Mouse (Mus musculus) forebrain, embryonic 10.5 days (tissue): ENCODE measurements at regions not wholly inside any gene's neighbourhood (a gene's known extent, or its start where the extent isn't known, plus 50 kb on each side); places are given as distances from the start of the nearest gene placed in this dataset.

Experiments used
- DNase-seq: peaks from one replicate; pipeline ENCODE4 v3.0.0-alpha.2; 2017; ENCODE audit warnings: low spot score; ENCODE audit errors: extremely low spot score
- H3K27ac ChIP-seq: fragments of 300-500 bp; sonication (generic); 2 replicates; pipeline ENCODE4 v1.5.1; 2016; ENCODE audit warnings: mild to moderate bottlenecking
- H3K27me3 ChIP-seq: fragments of 300-500 bp; sonication (generic); 2 replicates; pipeline ENCODE4 v1.6.1; 2016; ENCODE audit warnings: mild to moderate bottlenecking; ENCODE audit not compliant: poor library complexity, severe bottlenecking
- H3K36me3 ChIP-seq: fragments of 300-500 bp; sonication (generic); replicated peaks from 2 replicates; pipeline ENCODE4 v1.6.1; 2016; ENCODE audit warnings: mild to moderate bottlenecking, moderate library complexity
- H3K4me1 ChIP-seq: fragments of 300-500 bp; sonication (generic); 2 replicates; pipeline ENCODE4 v1.6.1; 2016
- H3K4me3 ChIP-seq: fragments of 300-500 bp; sonication (generic); 2 replicates; pipeline ENCODE4 v1.5.1; 2016; ENCODE audit warnings: mild to moderate bottlenecking, moderate library complexity
- H3K9me3 ChIP-seq: fragments of 300-500 bp; sonication (generic); 2 replicates; pipeline ENCODE4 v1.6.1; 2016; ENCODE audit warnings: mild to moderate bottlenecking, moderate library complexity
- WGBS: fragments of 180-500 bp; shearing (Covaris S2); methylation state at CpG from one replicate; pipeline ENCODE4 v1.1.7; 2016; 5-methylcytosine and 5-hydroxymethylcytosine counted together

DNA sequence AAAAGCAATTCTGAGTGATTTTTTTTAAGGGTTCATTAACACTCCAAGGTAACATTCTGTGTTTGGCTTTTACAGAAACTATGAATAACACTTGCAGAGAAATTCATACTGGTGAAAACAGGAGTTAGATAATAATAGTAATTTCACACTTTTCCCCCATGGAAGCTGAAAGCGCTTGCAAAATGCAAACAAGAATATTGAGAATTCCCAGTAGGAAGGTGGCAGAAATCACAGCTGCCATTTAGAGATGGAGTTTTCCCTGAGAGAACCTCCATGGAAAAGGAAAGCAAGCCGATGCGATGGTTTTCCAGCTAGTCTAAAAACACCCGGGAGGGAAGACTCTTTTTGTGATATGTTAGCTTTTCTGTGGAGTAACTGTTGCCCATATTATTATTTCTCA, 174.1 kb upstream of the App start:
- Histone ChIP-seq H3K9me3 (no peaks in the 10 kb centered on the region), H3K27ac (no peak overlapping the region), H3K4me1 (no peaks in the 10 kb centered on the region), H3K27me3 (no peaks in the 10 kb centered on the region), H3K36me3 (no peaks in the 10 kb centered on the region), H3K4me3 (no peak overlapping the region)
- WGBS: 91% methylated on average over 4 of the region's 4 CpGs
- DNase-seq: no peak

DNA sequence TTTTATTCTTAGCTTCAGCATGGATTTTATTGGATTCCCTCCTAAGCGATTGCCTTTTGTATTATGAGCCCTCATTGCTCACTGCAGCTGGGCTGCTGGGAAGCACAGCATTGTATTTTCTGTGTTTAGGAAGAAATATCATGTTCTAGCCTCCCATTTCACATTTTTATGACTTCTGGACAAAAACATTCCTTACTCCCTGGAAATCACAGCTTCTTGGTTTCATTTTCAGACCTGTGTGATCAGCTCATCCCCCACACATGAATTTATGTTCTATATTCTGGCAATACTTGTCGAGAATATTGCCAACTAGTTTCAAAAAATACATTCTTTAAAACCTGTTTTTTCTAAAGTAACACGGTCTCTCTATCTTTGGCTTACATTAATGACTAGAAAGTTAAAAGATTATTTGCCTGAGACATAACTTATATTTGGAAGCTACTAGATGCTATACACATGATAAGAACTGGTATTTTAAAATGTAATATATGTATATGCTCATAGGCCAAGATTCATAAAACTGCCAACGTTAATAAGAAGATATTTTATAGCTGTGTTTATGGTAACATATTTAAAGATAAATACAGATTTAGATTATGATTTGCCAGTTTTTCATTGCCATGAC, 163.0 kb upstream of the App start:
- H3K4me3 ChIP-seq: no peak overlapping the region
- no peaks in the 10 kb centered on the region for H3K9me3 ChIP-seq
- DNase-seq: no peak
- no peak overlapping the region for H3K27ac ChIP-seq
- 89% methylated on average over 4 of the region's 4 CpGs for WGBS
- no peaks in the 10 kb centered on the region for H3K36me3 ChIP-seq
- H3K27me3 ChIP-seq: no peaks in the 10 kb centered on the region
- H3K4me1 ChIP-seq: no peaks in the 10 kb centered on the region

DNA sequence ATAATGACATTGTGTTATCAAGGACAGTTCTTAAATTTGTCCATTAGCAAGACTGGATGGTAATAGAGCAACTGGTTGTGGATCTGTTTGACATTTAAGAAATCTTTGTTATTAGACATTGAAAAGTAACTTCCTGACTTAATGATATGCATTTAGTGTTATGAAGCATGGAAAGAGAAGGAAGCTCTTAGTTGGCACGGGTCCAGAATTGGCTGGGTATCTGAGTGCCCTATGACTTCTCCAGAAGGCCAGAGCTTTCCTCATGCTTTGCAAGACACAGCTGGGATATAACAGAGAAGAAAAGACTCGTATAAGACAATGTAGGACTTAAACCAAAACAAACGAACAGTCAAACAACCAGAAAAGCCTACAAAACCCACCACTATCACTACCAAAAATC, 160.0 kb upstream of the App start:
- Histone ChIP-seq H3K4me1 (no peaks in the 10 kb centered on the region), H3K27ac (no peak overlapping the region), H3K4me3 (no peak overlapping the region), H3K9me3 (no peaks in the 10 kb centered on the region), H3K27me3 (no peaks in the 10 kb centered on the region), H3K36me3 (no peaks in the 10 kb centered on the region)
- DNase-seq: no peak
- 85% methylated on average over 3 of the region's 3 CpGs for WGBS

DNA sequence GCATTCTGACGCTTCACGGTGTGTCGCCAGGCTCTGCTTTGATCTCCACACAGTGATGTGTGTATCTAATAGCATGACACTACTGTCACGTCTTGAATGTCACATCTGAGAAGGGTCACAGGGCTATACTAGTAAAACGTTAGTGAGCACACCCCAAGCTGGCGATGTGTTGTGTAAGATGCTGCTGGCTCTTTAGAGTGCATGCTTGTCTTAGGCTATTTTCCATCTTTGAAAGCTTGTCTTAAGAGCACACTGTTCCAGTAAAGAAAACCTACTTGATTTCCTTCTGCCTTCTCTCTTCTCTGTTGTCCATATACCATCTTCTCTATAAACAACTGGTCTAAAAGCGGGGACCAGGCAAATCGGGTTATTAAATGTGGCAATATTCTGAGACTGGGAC, 138.5 kb upstream of the App start:
- H3K4me3 ChIP-seq: no peak overlapping the region

DNA sequence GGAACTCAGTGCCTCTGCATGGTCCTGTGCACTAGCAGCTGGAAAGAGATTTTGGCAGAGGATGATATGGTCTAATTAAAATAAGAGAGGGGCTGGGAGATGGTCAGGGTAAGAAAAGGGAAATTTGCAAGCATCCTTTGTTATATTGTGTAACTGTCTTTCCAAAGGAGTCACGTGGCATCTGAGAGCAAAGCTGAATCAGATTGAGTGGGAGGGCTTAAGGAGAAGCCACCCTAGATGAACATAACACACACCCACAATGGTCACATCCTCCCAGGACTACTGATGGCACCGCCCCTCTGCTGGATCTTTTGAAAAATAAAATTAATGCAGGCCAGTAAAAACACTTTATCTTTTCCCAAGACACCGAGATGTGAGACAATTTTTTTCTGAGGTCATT, 135.9 kb upstream of the App start:
- H3K36me3 ChIP-seq: no peaks in the 10 kb centered on the region
- H3K4me3 ChIP-seq: no peak overlapping the region
- H3K9me3 ChIP-seq: no peaks in the 10 kb centered on the region
- 77% methylated on average over 3 of the region's 3 CpGs for WGBS
- H3K27ac ChIP-seq: no peak overlapping the region
- DNase-seq: no peak
- no peaks in the 10 kb centered on the region for H3K27me3 ChIP-seq
- 0 out of 2 replicates have a peak, but pooled peaks cover 4% of the 10 kb centered on the region for H3K4me1 ChIP-seq

More for the DNA sequence above, 138.5 kb upstream of the App start:
- Histone ChIP-seq H3K27me3 (no peaks in the 10 kb centered on the region), H3K9me3 (no peaks in the 10 kb centered on the region), H3K4me1 (0 out of 2 replicates have a peak, but pooled peaks cover 4% of the 10 kb centered on the region), H3K27ac (no peak overlapping the region), H3K36me3 (no peaks in the 10 kb centered on the region)
- no peak for DNase-seq
- WGBS: 88% methylated on average over 8 of the region's 8 CpGs

DNA sequence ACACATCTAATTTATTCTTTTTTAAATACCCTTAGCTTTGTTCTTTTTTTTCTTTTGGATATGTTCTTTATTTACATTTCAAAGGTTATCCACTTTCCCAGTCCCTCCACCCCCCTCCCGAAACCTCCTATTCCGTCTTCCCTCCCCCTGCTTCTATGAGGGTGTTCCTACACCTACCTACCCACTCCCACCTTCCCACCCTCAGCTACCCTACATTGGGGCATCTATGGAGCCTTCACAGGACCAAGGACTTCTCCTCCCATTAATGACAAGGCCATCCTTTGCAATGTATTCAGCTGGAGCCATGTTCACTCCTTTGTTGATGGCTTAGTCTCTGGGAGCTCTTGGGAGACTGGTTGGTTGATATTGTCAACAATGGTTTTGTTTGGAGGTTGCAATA, 134.9 kb upstream of the App start:
- Histone ChIP-seq H3K27ac (no peak overlapping the region), H3K27me3 (no peaks in the 10 kb centered on the region), H3K36me3 (no peaks in the 10 kb centered on the region), H3K4me3 (no peak overlapping the region), H3K9me3 (no peaks in the 10 kb centered on the region), H3K4me1 (0 out of 2 replicates have a peak, but pooled peaks cover 4% of the 10 kb centered on the region)
- DNase-seq: no peak
- 83% methylated on average over 2 of the region's 2 CpGs for WGBS

DNA sequence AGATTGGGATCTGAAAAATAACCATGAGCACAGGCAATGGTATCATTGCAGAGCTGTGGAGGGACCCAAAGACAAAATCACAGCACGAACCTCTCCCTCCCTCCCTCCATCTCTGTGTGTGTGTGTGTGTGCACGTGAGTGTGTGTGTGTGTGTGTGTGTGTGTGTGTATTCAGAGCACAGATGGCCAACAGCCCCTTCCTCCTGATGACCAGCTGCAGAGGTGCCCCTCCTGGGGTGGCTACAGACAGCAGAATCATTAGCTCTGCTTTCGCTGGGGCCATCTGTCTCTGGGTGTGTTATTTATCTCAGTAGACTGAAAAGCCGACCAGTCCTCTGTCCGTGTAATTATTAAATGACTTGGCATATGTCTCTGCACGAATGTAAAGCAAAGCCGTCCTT, 134.4 kb upstream of the App start:
- WGBS: 70% methylated on average over 7 of the region's 7 CpGs
- Histone ChIP-seq H3K4me3 (no peak overlapping the region), H3K36me3 (no peaks in the 10 kb centered on the region), H3K27me3 (no peaks in the 10 kb centered on the region), H3K27ac (no peak overlapping the region), H3K9me3 (no peaks in the 10 kb centered on the region), H3K4me1 (0 out of 2 replicates have a peak, but pooled peaks cover 4% of the 10 kb centered on the region)
- no peak for DNase-seq

DNA sequence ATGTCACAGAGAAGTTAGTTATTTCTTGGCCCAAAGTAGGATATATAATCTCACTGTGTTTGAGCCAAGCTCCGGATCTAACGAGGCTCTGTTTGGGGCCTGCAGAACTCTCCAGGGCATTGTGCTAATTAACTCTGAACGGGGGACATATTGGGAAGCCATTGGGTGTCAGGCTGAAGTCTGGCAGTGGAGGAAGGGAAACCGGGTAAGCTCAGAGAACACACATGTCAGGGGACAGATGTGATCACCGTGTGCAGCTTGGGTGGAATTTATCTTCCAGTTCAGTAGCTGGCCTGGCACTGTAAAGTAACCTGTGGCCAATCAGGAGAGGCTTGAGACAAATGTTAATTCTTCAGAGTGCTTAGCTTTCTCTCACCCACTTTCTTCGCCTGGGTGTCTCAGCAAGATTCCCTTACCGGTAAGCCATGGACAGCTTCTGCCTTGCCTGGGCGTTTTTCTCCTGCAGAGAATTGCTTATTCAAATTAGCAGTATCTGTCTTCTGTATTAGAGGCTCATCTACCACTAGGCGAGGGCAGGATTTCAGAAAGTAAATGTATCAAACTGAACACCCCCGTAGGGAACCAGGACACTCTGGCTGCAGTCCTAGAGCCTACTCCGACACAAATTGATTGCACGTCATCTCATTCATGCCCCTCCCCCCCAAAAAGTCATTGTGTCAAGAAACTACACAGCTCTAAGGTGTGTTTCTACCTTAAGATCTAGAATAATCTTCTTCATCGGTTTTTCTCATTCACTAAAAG, 126.7 kb upstream of the App start:
- no peak overlapping the region for H3K4me3 ChIP-seq
- no peak for DNase-seq
- H3K9me3 ChIP-seq: no peaks in the 10 kb centered on the region
- peaks cover 6% of the 10 kb centered on the region for H3K4me1 ChIP-seq
- H3K36me3 ChIP-seq: no peaks in the 10 kb centered on the region
- no peaks in the 10 kb centered on the region for H3K27me3 ChIP-seq
- WGBS: 76% methylated on average over 13 of the region's 13 CpGs
- 0 out of 2 replicates have a peak overlapping the region, but pooled peaks have one; percentile 16 for H3K27ac ChIP-seq

DNA sequence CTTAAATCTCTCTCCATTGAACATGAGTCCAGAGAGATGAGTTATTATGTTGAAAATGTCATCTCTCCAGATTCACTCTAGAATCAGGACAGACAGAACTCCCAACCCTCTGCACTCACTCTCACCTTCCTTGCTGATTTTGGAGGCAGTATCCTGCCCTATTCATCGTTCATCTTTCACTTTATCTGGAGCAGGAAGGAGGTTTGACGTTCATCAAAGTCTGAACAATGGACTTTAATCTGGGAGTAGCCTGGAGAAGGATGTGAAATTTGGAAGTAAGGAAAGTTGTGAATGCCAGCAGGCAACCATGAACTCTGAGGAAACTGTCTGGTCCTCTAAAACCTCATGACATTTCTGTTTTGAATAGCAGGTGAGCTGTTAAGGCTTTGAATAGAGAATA, 125.0 kb upstream of the App start:
- WGBS: 69% methylated on average over 2 of the region's 2 CpGs
- Histone ChIP-seq H3K4me3 (no peak overlapping the region), H3K27ac (no peak overlapping the region)

DNA sequence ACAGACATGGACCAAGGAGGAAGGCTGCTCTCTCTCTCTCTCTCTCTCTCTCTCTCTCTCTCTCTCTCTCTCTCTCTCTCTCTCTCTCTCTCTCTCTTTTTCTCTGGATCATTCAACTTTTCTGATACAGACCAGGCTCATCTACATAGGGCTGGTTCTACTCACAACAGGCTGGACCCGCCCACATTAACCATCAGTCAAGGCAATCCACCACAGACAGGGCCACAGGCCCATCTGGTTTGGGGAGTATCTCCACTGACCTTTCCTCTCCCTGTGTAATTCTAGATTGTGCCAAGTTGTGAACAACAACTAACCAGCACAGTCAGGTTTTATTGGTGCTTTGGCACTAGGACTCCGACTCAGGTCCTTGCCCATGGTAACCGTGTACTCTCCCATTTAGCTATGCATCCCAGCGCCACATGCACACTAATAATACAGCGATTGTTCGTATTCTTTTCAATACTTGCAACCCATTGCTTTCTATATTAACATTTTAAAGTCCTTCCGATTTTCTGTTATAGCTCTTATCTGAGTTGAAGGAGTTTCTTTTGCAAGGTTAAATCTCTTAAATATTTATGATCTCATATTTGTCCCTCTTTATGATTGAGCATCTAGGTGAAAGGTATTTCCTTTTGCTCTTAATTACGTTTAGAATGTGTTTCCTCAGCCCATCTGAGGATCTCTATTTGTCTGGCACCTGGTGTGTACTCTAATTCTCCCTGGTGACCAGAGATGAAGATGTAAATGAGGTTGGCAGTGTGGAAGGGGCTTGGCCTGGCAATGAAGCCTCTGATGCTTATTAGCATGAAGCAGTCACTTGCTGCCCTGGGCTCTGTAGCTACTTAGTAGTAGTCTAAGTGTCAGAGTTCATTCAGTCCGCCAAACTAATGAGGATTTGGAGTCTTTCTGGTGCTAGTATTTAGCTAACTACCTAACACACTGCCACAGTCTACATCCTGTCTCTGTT, 117.7 kb upstream of the App start:
- Histone ChIP-seq H3K36me3 (no peaks in the 10 kb centered on the region), H3K27ac (no peak overlapping the region), H3K4me1 (no peaks in the 10 kb centered on the region), H3K9me3 (no peaks in the 10 kb centered on the region), H3K27me3 (no peaks in the 10 kb centered on the region), H3K4me3 (no peak overlapping the region)
- 89% methylated on average over 9 of the region's 9 CpGs for WGBS
- DNase-seq: no peak

More for the DNA sequence above, 125.0 kb upstream of the App start:
- no peak for DNase-seq
- no peaks in the 10 kb centered on the region for H3K9me3 ChIP-seq
- peaks cover 6% of the 10 kb centered on the region for H3K4me1 ChIP-seq
- no peaks in the 10 kb centered on the region for H3K36me3 ChIP-seq
- no peaks in the 10 kb centered on the region for H3K27me3 ChIP-seq

DNA sequence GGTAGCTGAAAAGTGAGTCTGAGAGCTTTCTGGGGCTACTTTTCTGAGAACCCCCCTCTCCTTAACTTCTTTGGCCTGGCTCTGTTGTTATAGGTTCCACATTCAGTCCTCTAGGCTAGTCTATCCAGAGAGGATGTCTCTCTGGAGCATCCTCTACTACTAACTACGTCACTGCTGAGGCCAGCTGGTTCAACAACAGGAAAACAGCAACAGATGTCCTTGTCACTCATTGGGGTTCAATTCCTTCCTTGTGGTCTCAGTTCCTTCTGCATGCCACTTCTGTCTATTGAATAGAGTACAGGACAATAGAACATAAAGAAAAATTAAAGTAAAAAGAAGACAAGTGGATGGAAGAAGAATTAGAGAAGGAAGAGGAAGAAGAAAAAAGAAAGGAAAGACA, 104.3 kb upstream of the App start:
- no peaks in the 10 kb centered on the region for H3K36me3 ChIP-seq
- no peaks in the 10 kb centered on the region for H3K4me1 ChIP-seq
- WGBS: 53% methylated on average over 1 of the region's 1 CpGs
- no peaks in the 10 kb centered on the region for H3K27me3 ChIP-seq
- H3K9me3 ChIP-seq: no peaks in the 10 kb centered on the region
- H3K27ac ChIP-seq: no peak overlapping the region
- H3K4me3 ChIP-seq: no peak overlapping the region
- DNase-seq: no peak

DNA sequence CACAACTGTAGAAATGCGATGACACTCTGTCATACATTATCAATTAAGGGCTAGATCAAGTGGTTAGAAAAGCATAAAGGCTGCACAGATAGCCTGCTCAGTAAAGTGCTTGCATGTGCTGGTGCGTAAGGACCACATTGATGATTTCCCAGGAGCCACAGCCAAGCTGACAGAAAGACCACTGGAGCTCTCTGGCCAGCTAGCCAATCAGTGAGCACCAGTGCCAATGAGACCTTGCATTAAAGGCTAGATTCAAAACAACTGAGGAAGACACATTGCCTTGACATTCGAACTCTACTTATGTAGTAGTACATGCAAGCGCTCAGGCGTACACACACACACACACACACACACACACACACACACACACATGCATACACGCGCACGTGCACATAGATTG, 96.1 kb upstream of the App start:
- Histone ChIP-seq H3K4me1 (no peaks in the 10 kb centered on the region), H3K4me3 (no peak overlapping the region), H3K27me3 (no peaks in the 10 kb centered on the region), H3K9me3 (no peaks in the 10 kb centered on the region), H3K36me3 (no peaks in the 10 kb centered on the region), H3K27ac (no peak overlapping the region)
- WGBS: 85% methylated on average over 8 of the region's 8 CpGs
- no peak for DNase-seq

DNA sequence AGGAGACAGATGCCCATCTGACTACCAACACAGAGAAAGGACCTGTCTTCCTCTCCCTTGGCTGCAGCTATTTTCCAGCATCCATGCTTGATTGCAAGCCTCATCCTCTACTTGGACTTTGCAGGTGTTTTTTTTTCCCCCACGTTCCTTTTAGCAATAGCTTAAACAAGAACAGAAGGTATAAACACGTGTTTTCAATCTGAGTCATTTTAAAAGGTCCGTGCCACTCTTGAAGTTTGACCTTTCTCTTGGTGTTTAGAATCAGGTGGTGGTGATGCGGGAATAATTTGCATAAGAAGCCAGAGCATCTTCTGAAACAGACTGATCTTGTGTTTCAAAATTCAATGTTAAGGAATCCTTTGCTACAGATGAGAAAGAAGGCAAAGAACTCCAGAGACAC, 86.3 kb upstream of the App start:
- H3K36me3 ChIP-seq: no peaks in the 10 kb centered on the region
- no peaks in the 10 kb centered on the region for H3K9me3 ChIP-seq
- 61% methylated on average over 4 of the region's 4 CpGs for WGBS
- DNase-seq: no peak
- no peaks in the 10 kb centered on the region for H3K4me1 ChIP-seq
- H3K4me3 ChIP-seq: no peak overlapping the region
- no peaks in the 10 kb centered on the region for H3K27me3 ChIP-seq
- H3K27ac ChIP-seq: no peak overlapping the region
